Mouse (Mus musculus): ENCODE measurements around the gene Csdc2. TPM values are rescaled to one million over a fixed set of nuclear protein-coding genes. Genes with fewer than 3 reads are reported as not detected.
A peak's percentile ranks its signal among the peaks of the same experiment; 100 is the strongest.

Csdc2 gene
- polyA plus RNA-seq, 1 experiment = 4.4 TPM

DNA sequence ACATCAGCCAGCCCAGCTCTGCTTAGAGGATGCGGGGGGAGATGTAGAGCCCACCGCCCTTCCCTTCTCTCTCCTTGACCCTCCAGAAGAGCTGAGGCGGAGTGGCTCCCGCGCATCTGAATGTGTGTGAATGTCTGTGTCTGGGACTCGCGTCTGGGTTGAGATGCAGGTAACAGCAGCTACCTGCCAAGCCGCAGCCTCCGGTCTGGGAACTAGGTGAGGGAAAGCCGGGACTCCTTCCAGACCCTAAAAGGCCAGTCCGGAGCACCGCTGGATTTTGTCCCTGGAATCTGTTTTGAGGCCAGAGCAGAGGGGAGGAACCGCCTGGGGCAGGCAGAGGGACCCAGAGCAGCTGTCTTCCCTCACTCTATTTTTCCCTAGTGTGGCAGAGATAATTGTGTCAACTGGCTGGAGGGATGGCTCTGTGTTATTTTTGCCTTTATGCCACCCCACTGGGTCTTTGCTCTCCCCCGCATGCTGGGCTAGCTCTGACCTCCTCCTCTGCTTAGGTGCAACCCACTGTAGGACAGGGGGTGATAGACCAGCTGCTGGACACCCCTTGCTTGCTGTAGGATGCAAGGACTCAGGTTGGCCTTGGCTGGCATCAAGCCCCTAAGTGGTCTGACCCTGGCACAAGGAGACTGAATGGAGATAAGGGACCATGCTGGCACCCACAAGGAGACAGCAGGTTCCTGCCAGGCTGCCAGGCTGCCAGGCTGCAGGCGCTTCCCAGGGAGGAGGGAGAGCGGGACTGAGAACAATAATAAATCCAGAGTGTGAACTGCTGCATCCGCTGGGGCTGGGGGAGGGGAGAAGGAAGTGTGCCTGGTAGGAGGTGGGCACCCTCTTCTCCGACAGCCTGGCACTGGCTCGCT is 776 bp downstream of the Csdc2 start:
- Histone ChIP-seq H3K4me3 (ENCODE audit: insufficient read depth, low read length) (peak overlapping the region; percentile 31), H3K27ac (ENCODE audit: insufficient read depth, low read length) (no peak overlapping the region), H3K4me1 (ENCODE audit: control insufficient read depth, insufficient read depth, low read length) (no peaks in the 10 kb centered on the region)
- TF ChIP-seq POLR2A (IDR thresholded peaks at IDR 0.05; ENCODE audit: low read depth, low read length) (no peak), CTCF (IDR thresholded peaks at IDR 0.05; ENCODE audit: borderline replicate concordance, insufficient read depth, low read length) (no peak)

DNA sequence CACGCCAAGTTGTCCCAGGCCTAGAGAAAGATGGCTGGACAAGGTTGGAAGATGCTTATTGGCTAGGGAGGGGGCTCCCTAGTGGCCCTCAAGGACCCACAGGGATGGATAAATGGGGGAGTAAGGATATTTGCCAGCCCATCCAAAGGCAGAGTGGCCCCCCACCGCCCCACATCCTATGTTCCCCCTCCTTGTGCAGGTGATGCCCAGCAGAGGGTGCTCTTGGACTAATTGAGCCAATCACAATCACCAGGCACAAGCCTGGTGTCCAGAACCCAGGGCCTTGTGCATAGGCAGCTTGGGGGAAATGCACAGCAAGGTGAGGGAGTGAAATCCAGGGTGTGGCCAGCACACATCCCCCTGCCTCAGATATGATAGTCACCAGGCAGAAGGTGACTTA is 1.7 kb downstream of the Csdc2 start:
- Histone ChIP-seq H3K4me3 (ENCODE audit: insufficient read depth, low read length) (no peak overlapping the region), H3K4me1 (ENCODE audit: control insufficient read depth, insufficient read depth, low read length) (no peaks in the 10 kb centered on the region), H3K27ac (ENCODE audit: insufficient read depth, low read length) (no peak overlapping the region)
- TF ChIP-seq CTCF (IDR thresholded peaks at IDR 0.05; ENCODE audit: borderline replicate concordance, insufficient read depth, low read length) (peak; percentile 72), POLR2A (IDR thresholded peaks at IDR 0.05; ENCODE audit: low read depth, low read length) (no peak)

DNA sequence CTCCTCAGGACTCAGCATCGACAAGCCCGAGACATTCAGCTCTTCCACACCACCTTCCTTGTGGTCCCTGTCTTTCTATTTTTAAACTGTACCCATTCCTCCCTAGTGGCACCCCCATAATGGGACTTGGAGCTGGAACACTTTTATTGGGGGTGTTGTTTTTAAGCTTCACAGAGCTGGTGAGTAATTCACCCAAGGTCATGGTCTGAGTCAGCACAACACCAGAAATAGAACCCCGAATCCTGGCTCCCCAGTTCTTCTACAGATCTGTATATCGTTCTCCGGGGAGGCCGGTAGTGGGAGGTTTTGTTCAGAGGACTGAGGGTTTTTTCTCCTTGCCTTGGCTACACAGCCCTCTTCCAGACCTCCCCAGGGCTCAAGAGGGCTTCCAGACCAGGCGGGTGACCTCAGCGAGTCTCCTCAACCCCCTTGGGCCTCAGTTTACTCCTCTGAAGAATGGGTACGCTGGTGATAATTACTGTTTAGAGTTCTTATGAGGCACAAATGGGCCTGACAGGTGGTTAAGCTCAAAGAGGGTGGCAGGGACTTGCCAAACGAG is 2.7 kb downstream of the Csdc2 start:
- Histone ChIP-seq H3K4me3 (ENCODE audit: insufficient read depth, low read length) (no peak overlapping the region), H3K4me1 (ENCODE audit: control insufficient read depth, insufficient read depth, low read length) (no peaks in the 10 kb centered on the region), H3K27ac (ENCODE audit: insufficient read depth, low read length) (no peak overlapping the region)
- TF ChIP-seq POLR2A (IDR thresholded peaks at IDR 0.05; ENCODE audit: low read depth, low read length) (no peak), CTCF (IDR thresholded peaks at IDR 0.05; ENCODE audit: borderline replicate concordance, insufficient read depth, low read length) (no peak)

DNA sequence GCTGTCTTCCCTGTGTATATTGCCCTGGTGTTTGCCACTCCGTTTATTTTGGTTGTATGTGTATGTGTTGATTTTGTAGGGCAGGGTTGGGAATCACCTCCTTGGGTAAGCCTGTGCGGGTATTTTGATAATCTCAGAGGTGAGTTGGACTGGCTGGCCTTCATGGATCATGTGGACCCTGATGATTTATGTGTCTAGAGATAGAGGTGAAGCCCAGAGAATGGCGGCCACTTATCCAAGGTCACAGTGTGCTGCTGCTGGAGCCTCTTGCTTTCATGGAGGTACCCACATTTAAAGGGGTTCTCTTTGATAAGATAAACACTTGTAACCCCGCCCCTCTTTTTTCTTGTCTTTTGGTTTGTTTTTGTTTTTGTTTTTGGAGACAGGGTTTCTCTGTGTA is 3.2 kb downstream of the Csdc2 start:
- TF ChIP-seq CTCF (IDR thresholded peaks at IDR 0.05; ENCODE audit: borderline replicate concordance, insufficient read depth, low read length) (no peak), POLR2A (IDR thresholded peaks at IDR 0.05; ENCODE audit: low read depth, low read length) (no peak)
- Histone ChIP-seq H3K4me3 (ENCODE audit: insufficient read depth, low read length) (no peak overlapping the region), H3K27ac (ENCODE audit: insufficient read depth, low read length) (no peak overlapping the region), H3K4me1 (ENCODE audit: control insufficient read depth, insufficient read depth, low read length) (no peaks in the 10 kb centered on the region)

DNA sequence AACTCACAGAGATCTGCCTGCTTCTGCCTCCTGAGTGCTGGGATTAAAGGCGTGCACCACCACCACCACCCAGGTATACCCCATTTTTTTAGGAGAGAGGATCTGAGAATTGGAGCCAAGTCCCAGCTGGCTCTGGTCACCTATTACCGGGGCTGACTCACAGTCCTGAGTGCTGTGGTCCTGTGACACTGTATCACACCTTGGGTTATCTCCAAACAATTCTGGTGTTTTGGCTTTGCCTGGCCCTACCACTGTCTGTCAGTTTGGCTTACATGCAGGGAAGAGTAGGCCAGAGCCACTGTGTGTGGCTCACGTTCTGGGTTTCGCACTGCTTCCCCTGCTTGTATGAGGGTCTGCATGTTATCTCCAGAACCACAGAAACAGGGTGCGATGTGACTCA is 3.7 kb downstream of the Csdc2 start:
- Histone ChIP-seq H3K4me3 (ENCODE audit: insufficient read depth, low read length) (no peak overlapping the region), H3K4me1 (ENCODE audit: control insufficient read depth, insufficient read depth, low read length) (no peaks in the 10 kb centered on the region), H3K27ac (ENCODE audit: insufficient read depth, low read length) (no peak overlapping the region)
- TF ChIP-seq CTCF (IDR thresholded peaks at IDR 0.05; ENCODE audit: borderline replicate concordance, insufficient read depth, low read length) (no peak), POLR2A (IDR thresholded peaks at IDR 0.05; ENCODE audit: low read depth, low read length) (no peak)

DNA sequence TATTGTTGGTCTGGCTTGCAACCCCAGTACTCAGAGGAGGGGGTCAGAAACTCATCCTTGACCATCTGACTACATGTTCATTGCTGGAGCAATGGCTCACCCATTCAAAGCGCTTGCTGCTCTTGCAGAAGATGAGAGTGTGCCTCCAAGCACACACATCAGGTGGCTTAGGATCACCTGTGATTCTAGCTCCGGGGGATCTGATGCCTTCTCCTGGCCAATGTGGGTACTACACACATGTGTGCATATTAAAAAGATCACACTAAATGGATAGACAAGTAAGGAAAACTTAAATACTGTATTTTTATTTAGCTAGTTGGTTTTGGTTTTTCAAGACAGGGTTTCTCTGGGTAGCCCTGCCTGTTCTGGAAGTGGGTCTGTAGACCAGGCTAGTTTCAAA is 4.5 kb downstream of the Csdc2 start:
- no peak overlapping the region for H3K27ac ChIP-seq (ENCODE audit: insufficient read depth, low read length)
- no peaks in the 10 kb centered on the region for H3K4me1 ChIP-seq (ENCODE audit: control insufficient read depth, insufficient read depth, low read length)
- H3K4me3 ChIP-seq (ENCODE audit: insufficient read depth, low read length) = no peak overlapping the region
- no peak for TF ChIP-seq CTCF (IDR thresholded peaks at IDR 0.05; ENCODE audit: borderline replicate concordance, insufficient read depth, low read length)

DNA sequence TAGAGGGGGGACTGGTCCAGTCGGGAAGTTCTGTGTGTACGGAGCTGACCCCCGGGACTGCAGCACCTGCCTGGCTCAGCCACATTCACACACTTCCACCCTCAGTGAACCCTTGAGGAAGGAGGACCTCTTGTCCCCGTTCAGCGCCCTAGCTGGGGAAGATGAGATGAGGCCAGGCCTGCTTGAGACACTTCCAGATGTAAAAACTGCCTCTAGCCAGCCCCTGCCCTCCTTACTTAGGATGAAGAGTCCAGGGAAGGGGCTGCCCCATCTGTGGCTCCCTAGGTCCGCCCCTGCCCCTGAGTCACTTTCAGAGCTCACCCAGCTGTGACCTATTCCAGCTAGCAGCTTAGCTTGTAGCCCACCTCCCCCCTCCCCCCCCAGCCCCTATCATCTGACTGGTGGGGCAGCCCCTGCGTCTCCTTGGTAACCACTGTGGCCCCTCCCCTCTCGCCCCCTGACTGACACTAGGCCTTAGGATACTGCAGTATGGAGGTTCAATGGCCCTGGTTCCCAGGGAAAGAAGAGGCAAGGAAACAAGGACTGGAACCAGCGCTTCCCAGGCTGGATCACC is 6.7 kb downstream of the Csdc2 start:
- H3K27ac ChIP-seq (ENCODE audit: insufficient read depth, low read length) = no peak overlapping the region
- H3K4me3 ChIP-seq (ENCODE audit: insufficient read depth, low read length) = no peak overlapping the region
- TF ChIP-seq POLR2A (IDR thresholded peaks at IDR 0.05; ENCODE audit: low read depth, low read length) (no peak), CTCF (IDR thresholded peaks at IDR 0.05; ENCODE audit: borderline replicate concordance, insufficient read depth, low read length) (no peak)
- H3K4me1 ChIP-seq (ENCODE audit: control insufficient read depth, insufficient read depth, low read length) = no peaks in the 10 kb centered on the region

DNA sequence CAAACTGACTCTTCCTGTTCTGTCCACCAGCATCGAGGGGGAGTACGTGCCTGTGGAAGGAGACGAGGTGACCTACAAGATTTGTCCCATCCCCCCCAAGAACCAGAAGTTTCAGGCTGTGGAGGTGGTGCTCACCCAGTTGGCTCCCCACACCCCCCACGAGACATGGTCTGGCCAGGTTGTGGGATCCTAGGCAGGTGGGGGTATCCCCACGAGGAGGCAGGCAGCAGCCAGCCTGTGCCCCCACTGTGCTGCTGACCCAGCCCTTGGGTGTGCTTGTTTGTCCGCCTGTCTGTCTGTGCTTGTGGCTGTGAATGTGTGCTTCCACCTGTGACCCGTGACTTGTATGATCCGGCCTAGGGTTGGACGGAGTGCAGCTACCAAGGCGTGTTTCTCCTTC is 12.5 kb downstream of the Csdc2 start:
- TF ChIP-seq POLR2A (IDR thresholded peaks at IDR 0.05; ENCODE audit: low read depth, low read length) = no peak
- TF ChIP-seq CTCF (IDR thresholded peaks at IDR 0.05; ENCODE audit: borderline replicate concordance, insufficient read depth, low read length) = no peak
- Histone ChIP-seq H3K27ac (ENCODE audit: insufficient read depth, low read length) (no peak overlapping the region), H3K4me1 (ENCODE audit: control insufficient read depth, insufficient read depth, low read length) (no peaks in the 10 kb centered on the region), H3K4me3 (ENCODE audit: insufficient read depth, low read length) (no peak overlapping the region)

DNA sequence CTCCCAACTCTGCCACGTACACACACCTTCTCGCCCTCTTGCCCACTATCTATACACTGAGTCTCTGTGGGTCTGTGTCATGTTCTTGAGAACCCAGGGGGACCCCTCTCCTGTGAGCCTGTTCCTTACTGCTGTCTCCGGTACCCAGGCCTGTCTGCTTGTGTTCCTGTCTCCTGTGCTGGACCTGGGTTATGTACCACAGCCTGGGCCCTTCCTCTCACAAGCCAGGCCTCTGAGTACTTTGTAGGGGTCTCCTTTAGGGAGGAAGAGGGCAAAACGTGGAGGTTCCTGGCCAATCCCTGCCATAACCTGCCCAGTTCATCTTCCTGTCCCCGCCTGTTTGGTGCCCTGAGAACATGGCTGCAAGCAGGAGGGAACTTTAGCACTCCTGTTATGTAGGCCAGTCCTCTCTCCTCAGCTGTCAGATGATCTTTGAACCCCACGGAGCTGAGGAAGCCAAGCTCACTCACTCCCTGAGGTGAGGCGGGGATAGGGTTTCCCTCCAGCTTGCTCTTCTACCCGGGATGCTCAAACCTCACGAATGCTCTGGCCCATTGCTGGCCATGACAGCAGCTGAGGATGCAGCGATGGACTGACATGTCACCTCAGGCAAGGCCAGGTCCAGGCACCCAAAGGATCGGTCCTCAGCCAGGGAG is 13.0 kb downstream of the Csdc2 start:
- Histone ChIP-seq H3K4me1 (ENCODE audit: control insufficient read depth, insufficient read depth, low read length) (no peaks in the 10 kb centered on the region), H3K27ac (ENCODE audit: insufficient read depth, low read length) (no peak overlapping the region), H3K4me3 (ENCODE audit: insufficient read depth, low read length) (no peak overlapping the region)
- TF ChIP-seq CTCF (IDR thresholded peaks at IDR 0.05; ENCODE audit: borderline replicate concordance, insufficient read depth, low read length) (no peak), POLR2A (IDR thresholded peaks at IDR 0.05; ENCODE audit: low read depth, low read length) (no peak)

DNA sequence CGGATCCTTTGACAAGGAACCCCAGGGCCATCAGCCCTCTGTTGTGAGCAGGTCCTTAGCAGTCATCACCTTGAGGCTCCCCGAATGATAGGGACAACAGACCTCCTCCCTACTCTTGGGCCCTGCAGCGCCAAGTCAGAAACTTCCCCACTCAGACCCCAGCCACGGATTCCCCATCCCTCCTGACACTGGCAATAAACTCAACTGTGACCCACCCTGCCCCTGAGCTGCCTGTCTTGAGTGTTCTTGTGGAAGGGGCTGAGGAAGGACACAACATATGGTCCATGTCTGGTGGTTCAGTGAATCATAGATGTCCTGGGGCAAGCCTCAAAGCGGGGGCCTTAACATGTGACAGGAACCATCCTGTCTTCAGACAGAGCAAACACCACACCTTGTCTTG is 14.2 kb downstream of the Csdc2 start:
- H3K4me3 ChIP-seq (ENCODE audit: insufficient read depth, low read length) = no peak overlapping the region
- TF ChIP-seq CTCF (IDR thresholded peaks at IDR 0.05; ENCODE audit: borderline replicate concordance, insufficient read depth, low read length) (no peak), POLR2A (IDR thresholded peaks at IDR 0.05; ENCODE audit: low read depth, low read length) (no peak)
- no peak overlapping the region for H3K27ac ChIP-seq (ENCODE audit: insufficient read depth, low read length)
- H3K4me1 ChIP-seq (ENCODE audit: control insufficient read depth, insufficient read depth, low read length) = no peaks in the 10 kb centered on the region

All from embryonic fibroblast, embryonic 13.5 days (primary cell).